Mouse (Mus musculus) neutrophil, adult 65 days (primary cell): ENCODE data around the gene Olfr1297. TPM values are rescaled to one million over a fixed set of nuclear protein-coding genes. Genes with fewer than 3 reads are reported as not detected.

ENCODE experiments used
- total RNA-seq: library from RNA; stranded (reverse); gene quantifications from 2 replicates; pipeline ENCODE4 v1.2.4, GENCODE M21; 2023

Olfr1297 gene
- total RNA-seq = not detected in 2 replicates

DNA sequence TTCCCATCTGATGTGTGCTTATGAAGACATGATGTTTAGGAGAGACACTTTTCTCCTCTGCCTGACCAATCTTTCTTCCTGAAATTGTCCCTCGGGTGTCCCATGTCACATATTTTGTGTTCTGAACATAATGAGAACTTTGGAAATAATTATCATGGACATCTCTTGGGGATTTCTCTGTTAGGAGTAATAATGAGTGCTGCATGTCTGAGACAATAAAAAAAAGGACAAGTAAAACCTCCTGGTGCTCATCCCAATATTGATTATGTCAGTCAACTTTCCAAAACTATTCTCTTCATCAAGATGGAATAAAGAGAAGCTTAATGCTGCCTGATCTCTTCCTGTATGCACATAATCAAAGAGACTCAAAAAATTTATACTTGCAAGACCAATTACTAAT, at the start of gene Olfr1297:
Gene Olfr1297, minus strand, starts transcription at position 101 of the 400 bp plus-strand sequence.

DNA sequence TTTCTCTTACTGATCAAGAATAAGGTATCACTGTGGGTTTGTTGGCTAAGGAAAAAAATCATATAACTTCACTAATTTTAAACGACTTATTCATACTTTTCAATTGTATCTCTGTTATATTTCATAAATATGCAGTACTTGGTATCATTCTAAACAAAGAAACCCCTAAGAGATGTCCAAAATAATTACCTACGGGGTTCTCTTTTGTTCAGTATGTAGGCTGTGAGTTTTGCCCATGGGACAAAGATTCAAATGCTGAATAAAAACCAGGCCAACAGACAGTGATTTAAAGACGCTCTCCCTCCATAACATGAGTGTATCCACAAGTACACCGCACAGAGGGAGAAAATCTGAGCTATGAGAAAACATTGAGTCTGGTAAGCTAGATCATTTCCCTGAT, 34.8 kb upstream of the Olfr1297 start, which contains the start of gene Olfr1299:
Gene Olfr1299, plus strand, starts transcription at position 301 of the 400 bp plus-strand sequence.

DNA sequence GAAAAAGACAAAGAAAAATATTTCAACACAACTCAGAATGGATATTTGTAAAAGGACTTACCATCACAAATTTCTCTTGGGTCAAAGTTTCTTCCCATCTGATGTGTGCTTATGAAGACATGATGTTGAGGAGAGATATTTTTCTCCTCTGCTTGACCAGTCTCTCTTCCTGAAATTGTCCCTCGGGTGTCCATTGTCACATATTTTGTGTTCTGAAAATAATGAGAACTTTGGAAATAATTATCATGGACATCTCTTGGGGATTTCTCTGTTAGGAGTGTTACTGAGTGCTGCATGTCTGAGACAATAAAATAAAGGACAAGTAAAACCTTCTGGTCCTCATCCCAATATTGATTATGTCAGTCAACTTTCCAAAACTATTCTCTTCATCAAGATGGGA, 22.8 kb upstream of the Olfr1297 start, which contains the start of gene Olfr1298:
Gene Olfr1298, minus strand, starts transcription at position 101 of the 400 bp plus-strand sequence.

DNA sequence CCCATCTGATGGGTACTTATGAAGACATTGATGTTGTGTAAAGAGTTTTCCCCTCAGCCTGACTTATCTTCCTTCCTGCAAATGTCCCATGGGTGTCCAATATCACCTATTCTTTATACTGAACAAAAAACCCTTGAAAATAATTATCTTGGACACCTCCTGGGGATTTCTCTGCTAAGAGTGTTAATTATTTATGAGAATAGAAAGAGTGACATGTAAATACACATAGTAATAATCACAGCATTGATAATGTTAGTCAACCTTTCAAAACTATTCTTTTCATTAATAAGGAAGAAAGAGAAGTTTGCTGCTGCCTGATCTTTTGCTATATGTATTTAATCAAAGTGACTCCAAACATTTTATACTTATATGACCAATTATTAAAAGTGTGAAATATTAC, 56.7 kb downstream of the Olfr1297 start, which contains the start of gene Olfr1295:
Gene Olfr1295, minus strand, starts transcription at position 101 of the 400 bp plus-strand sequence.

Other genes with a start within 250 kb of the Olfr1297 start
- not detected in 2 replicates for gene Olfr1286, start 203.4 kb downstream of the Olfr1297 start, total RNA-seq
- gene Olfr1287, start 177.4 kb downstream of the Olfr1297 start, total RNA-seq = not detected in 2 replicates
- gene Olfr1288, start 152.4 kb downstream of the Olfr1297 start, total RNA-seq = not detected in 2 replicates
- gene Olfr1289, start 145.7 kb downstream of the Olfr1297 start, total RNA-seq = not detected in 2 replicates
- not detected in 2 replicates for gene Olfr1290, start 132.7 kb downstream of the Olfr1297 start, total RNA-seq
- not detected in 2 replicates for gene Olfr1291-ps1, start 129.3 kb downstream of the Olfr1297 start, total RNA-seq
- gene Olfr1293-ps, start 101.3 kb downstream of the Olfr1297 start, total RNA-seq = not detected in 2 replicates
- gene Olfr1294, start 86.2 kb downstream of the Olfr1297 start, total RNA-seq = not detected in 2 replicates
- gene Olfr1295, start 56.8 kb downstream of the Olfr1297 start, total RNA-seq = not detected in 2 replicates
- not detected in 2 replicates for gene Olfr1298, start 22.7 kb upstream of the Olfr1297 start, total RNA-seq
- gene Olfr1299, start 34.9 kb upstream of the Olfr1297 start, total RNA-seq = not detected in 2 replicates
- gene Olfr1301, start 124.5 kb upstream of the Olfr1297 start, total RNA-seq = not detected in 2 replicates
- gene Olfr1302, start 150.9 kb upstream of the Olfr1297 start, total RNA-seq = not detected in 2 replicates
- gene Olfr1303, start 193.8 kb upstream of the Olfr1297 start, total RNA-seq = not detected in 2 replicates